Mouse (Mus musculus): ENCODE measurements around the gene Ass1.

DNA sequence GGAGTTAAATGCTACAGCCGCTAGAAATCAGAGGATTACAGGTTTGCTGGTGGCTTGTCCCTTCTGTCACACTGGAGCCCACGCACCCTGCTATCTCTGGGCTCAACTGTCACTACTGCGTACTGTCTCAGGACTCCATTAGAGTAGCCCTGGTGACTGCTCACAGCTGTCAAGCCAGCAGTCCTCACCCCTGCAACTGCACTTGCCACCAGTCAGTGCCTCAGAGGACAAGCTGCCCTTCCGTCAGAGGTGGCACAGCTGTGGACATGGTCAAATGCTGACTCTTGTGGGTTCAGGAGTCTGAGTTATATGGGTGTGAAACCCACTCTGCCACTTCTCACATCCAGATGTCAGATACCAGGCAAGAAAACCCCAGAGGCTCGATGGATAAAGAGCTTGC lies 68.7 kb downstream of the Ass1 start:
- TF ChIP-seq POLR2A (IDR thresholded peaks at IDR 0.05; ENCODE audit: borderline replicate concordance, control insufficient read depth, low read depth, low read length) (no peak), CTCF (IDR thresholded peaks at IDR 0.05; ENCODE audit: control insufficient read depth, insufficient read depth, low read length) (no peak)

Data from bone marrow, adult 2 months (tissue).